Mouse (Mus musculus) bone marrow macrophage, adult 2 months (primary cell): ENCODE measurements around the gene Card19.

ENCODE experiments used
- CTCF ChIP-seq: IDR thresholded peaks from 2 replicates; pipeline ENCODE4 v1.5.1; 2012; ENCODE audit warnings: low read depth, mild to moderate bottlenecking, low read length, moderate library complexity
- POLR2A ChIP-seq: IDR thresholded peaks from 2 replicates; pipeline ENCODE4 v1.6.1; 2012; ENCODE audit warnings: mild to moderate bottlenecking, low read depth, low read length, borderline replicate concordance

- TF ChIP-seq CTCF (no peak), POLR2A (no peak)
These were observed 31.4 kb upstream of the Card19 start for GRCm38 (mm10) chr13:49247232-49247739.
